Mouse (Mus musculus): ENCODE results near the gene C6.

- TF ChIP-seq CTCF (IDR thresholded peaks at IDR 0.05; ENCODE audit: low read depth, low read length) (no peak), GATA1 (IDR thresholded peaks at IDR 0.05; ENCODE audit: borderline replicate concordance, low read length) (no peak), TAL1 (conservative IDR thresholded peaks at IDR 0.05; ENCODE audit: low read depth, low read length) (no peak)
Measured at GRCm38 (mm10) chr15:4808131-4808530, 81.2 kb downstream of the C6 start.
